ENCODE assay signal across 14 mouse cellular contexts in genomic region chr15:28864101-28864500, GRCm38 (mm10).
"Had no signal": no experiment of that assay in that cellular context is flagged by ENCODE, and none has a peak within 500 bp of the region (broad histone marks: within the 10 kb centered on the region; RNA-seq: fewer than 3 reads in every experiment).

No protein-coding gene starts in this region.

- H3K27ac ChIP-seq: left cerebral cortex, adult 2 months; limb, embryonic 15.5 days; liver, embryonic 13.5 days; lung, embryonic 15.5 days; macrophage; neural tube, embryonic 12.5 days; stomach, embryonic 15.5 days had no signal

- H3K4me2 ChIP-seq: limb, embryonic 15.5 days; liver, embryonic 13.5 days; lung, embryonic 15.5 days; neural tube, embryonic 12.5 days; stomach, embryonic 15.5 days had no signal

- DNase-seq: kidney, postnatal 10 days; liver, embryonic 13.5 days; liver, postnatal 0 days; lung, postnatal 14 days; right cerebral cortex, postnatal 14 days; thymus, adult 2 months; thymus, postnatal 25 days had no signal

- H3K27me3 ChIP-seq: limb, embryonic 15.5 days; liver, embryonic 13.5 days; lung, embryonic 15.5 days; megakaryocyte, embryonic 14.5 days; neural tube, embryonic 12.5 days; stomach, embryonic 15.5 days had no signal

- ATAC-seq: liver, postnatal 0 days had no signal

- H3K4me1 ChIP-seq: limb, embryonic 15.5 days; liver, embryonic 13.5 days; lung, embryonic 15.5 days; megakaryocyte, embryonic 14.5 days; neural tube, embryonic 12.5 days; stomach, embryonic 15.5 days had no signal

- H3K36me3 ChIP-seq: limb, embryonic 15.5 days; liver, embryonic 13.5 days; lung, embryonic 15.5 days; neural tube, embryonic 12.5 days; stomach, embryonic 15.5 days had no signal

- H3K4me3 ChIP-seq: left cerebral cortex, adult 2 months; limb, embryonic 15.5 days; liver, embryonic 13.5 days; lung, embryonic 15.5 days; megakaryocyte, embryonic 14.5 days; neural tube, embryonic 12.5 days; stomach, embryonic 15.5 days had no signal

- H3K9ac ChIP-seq: limb, embryonic 15.5 days; liver, embryonic 13.5 days; liver, postnatal 0 days; lung, embryonic 15.5 days; neural tube, embryonic 12.5 days; stomach, embryonic 15.5 days had no signal

- H3K9me3 ChIP-seq: limb, embryonic 15.5 days; liver, embryonic 13.5 days; lung, embryonic 15.5 days; megakaryocyte, embryonic 14.5 days; neural tube, embryonic 12.5 days; stomach, embryonic 15.5 days had no signal
